Mouse (Mus musculus): ENCODE results near the gene E030018B13Rik. TPM values are rescaled to one million over a fixed set of nuclear protein-coding genes. Genes with fewer than 3 reads are reported as not detected.
A peak's percentile ranks its signal among the peaks of the same experiment; 100 is the strongest.

The E030018B13Rik gene
- total and polyA plus RNA-seq, 3 experiments: not detected

GRCm38 (mm10) chr7:63888674-63889073 lies 28.0 kb upstream of the E030018B13Rik start:
- no peak for ATAC-seq (ENCODE audit: extremely low read depth, insufficient number of reproducible peaks, low FRiP score, poor library complexity, severe bottlenecking)
- H3K36me3 ChIP-seq (replicated peaks): peaks cover 59% of the 10 kb centered on the region

GRCm38 (mm10) chr7:63889116-63889975 lies 27.3 kb upstream of the E030018B13Rik start:
- DNase-seq (ENCODE audit: low spot score) (no peak), ATAC-seq (ENCODE audit: extremely low read depth, insufficient number of reproducible peaks, low FRiP score, poor library complexity, severe bottlenecking) (no peak)
- TF ChIP-seq GATA2 (IDR thresholded peaks at IDR 0.05; ENCODE audit: borderline replicate concordance, low read depth, low read length) (no peak), POLR2AphosphoS5 (IDR thresholded peaks at IDR 0.05; ENCODE audit: insufficient replicate concordance, low read depth, low read length) (no peak)
- Histone ChIP-seq H3K27me3 (ENCODE audit: insufficient read depth, low read length) (no peaks in the 10 kb centered on the region), H3K36me3 (replicated peaks) (peaks cover 61% of the 10 kb centered on the region), H3K4me3 (ENCODE audit: low read depth, low read length) (no peak overlapping the region), H3K9me3 (replicated peaks) (no peaks in the 10 kb centered on the region), H3K4me1 (ENCODE audit: insufficient read depth, low read depth, low read length) (peaks cover 32% of the 10 kb centered on the region)

More at GRCm38 (mm10) chr7:63888674-63889073, 28.0 kb upstream of the E030018B13Rik start:
- peaks cover 29% of the 10 kb centered on the region for H3K4me1 ChIP-seq (ENCODE audit: insufficient read depth, low read depth, low read length)
- H3K4me3 ChIP-seq (ENCODE audit: low read depth, low read length): no peak overlapping the region
- H3K27me3 ChIP-seq (ENCODE audit: insufficient read depth, low read length): no peaks in the 10 kb centered on the region
- no peaks in the 10 kb centered on the region for H3K9me3 ChIP-seq (replicated peaks)
- no peak for TF ChIP-seq GATA2 (IDR thresholded peaks at IDR 0.05; ENCODE audit: borderline replicate concordance, low read depth, low read length)
- no peak for TF ChIP-seq POLR2AphosphoS5 (IDR thresholded peaks at IDR 0.05; ENCODE audit: insufficient replicate concordance, low read depth, low read length)
- no peak for TF ChIP-seq CTCF (IDR thresholded peaks at IDR 0.05; ENCODE audit: low read depth, low read length)
- no peak for TF ChIP-seq GATA1 (IDR thresholded peaks at IDR 0.05; ENCODE audit: borderline replicate concordance, low read length)
- DNase-seq (ENCODE audit: low spot score): no peak

GRCm38 (mm10) chr7:63891488-63892075 lies 25.1 kb upstream of the E030018B13Rik start:
- no peak overlapping the region for H3K4me3 ChIP-seq (ENCODE audit: low read depth, low read length)
- H3K36me3 ChIP-seq (replicated peaks): peaks cover 67% of the 10 kb centered on the region
- no peaks in the 10 kb centered on the region for H3K9me3 ChIP-seq (replicated peaks)
- DNase-seq (ENCODE audit: low spot score) (no peak), ATAC-seq (ENCODE audit: extremely low read depth, insufficient number of reproducible peaks, low FRiP score, poor library complexity, severe bottlenecking) (no peak)
- TF ChIP-seq TAL1 (conservative IDR thresholded peaks at IDR 0.05; ENCODE audit: low read depth, low read length): no peak
- no peak for TF ChIP-seq POLR2AphosphoS5 (IDR thresholded peaks at IDR 0.05; ENCODE audit: insufficient replicate concordance, low read depth, low read length)
- no peak for TF ChIP-seq GATA1 (IDR thresholded peaks at IDR 0.05; ENCODE audit: borderline replicate concordance, low read length)
- TF ChIP-seq CTCF (IDR thresholded peaks at IDR 0.05; ENCODE audit: low read depth, low read length): no peak
- no peak for TF ChIP-seq GATA2 (IDR thresholded peaks at IDR 0.05; ENCODE audit: borderline replicate concordance, low read depth, low read length)
- peaks cover 52% of the 10 kb centered on the region for H3K4me1 ChIP-seq (ENCODE audit: insufficient read depth, low read depth, low read length)
- H3K27me3 ChIP-seq (ENCODE audit: insufficient read depth, low read length): no peaks in the 10 kb centered on the region

GRCm38 (mm10) chr7:63893201-63893600 lies 23.5 kb upstream of the E030018B13Rik start:
- DNase-seq (ENCODE audit: low spot score) (no peak), ATAC-seq (ENCODE audit: extremely low read depth, insufficient number of reproducible peaks, low FRiP score, poor library complexity, severe bottlenecking) (no peak)
- peaks cover 3% of the 10 kb centered on the region; the same call in 1 of the 2 replicates for H3K27me3 ChIP-seq (ENCODE audit: insufficient read depth, low read length)
- H3K4me1 ChIP-seq (ENCODE audit: insufficient read depth, low read depth, low read length): peaks cover 61% of the 10 kb centered on the region
- H3K4me3 ChIP-seq (ENCODE audit: low read depth, low read length): no peak overlapping the region
- TF ChIP-seq POLR2AphosphoS5 (IDR thresholded peaks at IDR 0.05; ENCODE audit: insufficient replicate concordance, low read depth, low read length): no peak
- TF ChIP-seq GATA1 (IDR thresholded peaks at IDR 0.05; ENCODE audit: borderline replicate concordance, low read length): no peak
- no peak for TF ChIP-seq GATA2 (IDR thresholded peaks at IDR 0.05; ENCODE audit: borderline replicate concordance, low read depth, low read length)
- no peak for TF ChIP-seq TAL1 (conservative IDR thresholded peaks at IDR 0.05; ENCODE audit: low read depth, low read length)
- TF ChIP-seq CTCF (IDR thresholded peaks at IDR 0.05; ENCODE audit: low read depth, low read length): no peak
- no peaks in the 10 kb centered on the region for H3K9me3 ChIP-seq (replicated peaks)
- peaks cover 56% of the 10 kb centered on the region for H3K36me3 ChIP-seq (replicated peaks)

GRCm38 (mm10) chr7:63893729-63894128 lies 22.9 kb upstream of the E030018B13Rik start:
- peaks cover 55% of the 10 kb centered on the region for H3K36me3 ChIP-seq (replicated peaks)
- DNase-seq (ENCODE audit: low spot score) (no peak), ATAC-seq (ENCODE audit: extremely low read depth, insufficient number of reproducible peaks, low FRiP score, poor library complexity, severe bottlenecking) (no peak)
- H3K9me3 ChIP-seq (replicated peaks): no peaks in the 10 kb centered on the region
- TF ChIP-seq CTCF (IDR thresholded peaks at IDR 0.05; ENCODE audit: low read depth, low read length) (no peak), POLR2AphosphoS5 (IDR thresholded peaks at IDR 0.05; ENCODE audit: insufficient replicate concordance, low read depth, low read length) (no peak), GATA2 (IDR thresholded peaks at IDR 0.05; ENCODE audit: borderline replicate concordance, low read depth, low read length) (no peak), TAL1 (conservative IDR thresholded peaks at IDR 0.05; ENCODE audit: low read depth, low read length) (no peak), GATA1 (IDR thresholded peaks at IDR 0.05; ENCODE audit: borderline replicate concordance, low read length) (no peak)
- H3K4me1 ChIP-seq (ENCODE audit: insufficient read depth, low read depth, low read length): peaks cover 66% of the 10 kb centered on the region
- H3K27me3 ChIP-seq (ENCODE audit: insufficient read depth, low read length): peaks cover 4% of the 10 kb centered on the region; the same call in 1 of the 2 replicates
- no peak overlapping the region for H3K4me3 ChIP-seq (ENCODE audit: low read depth, low read length)

- Histone ChIP-seq H3K4me3 (ENCODE audit: low read depth, low read length) (no peak overlapping the region), H3K27me3 (ENCODE audit: insufficient read depth, low read length) (peaks cover 4% of the 10 kb centered on the region; the same call in 1 of the 2 replicates), H3K9me3 (replicated peaks) (no peaks in the 10 kb centered on the region), H3K36me3 (replicated peaks) (peaks cover 51% of the 10 kb centered on the region), H3K4me1 (ENCODE audit: insufficient read depth, low read depth, low read length) (peaks cover 69% of the 10 kb centered on the region)
- no peak for ATAC-seq (ENCODE audit: extremely low read depth, insufficient number of reproducible peaks, low FRiP score, poor library complexity, severe bottlenecking)
- DNase-seq (ENCODE audit: low spot score): no peak
- no peak for TF ChIP-seq POLR2AphosphoS5 (IDR thresholded peaks at IDR 0.05; ENCODE audit: insufficient replicate concordance, low read depth, low read length)
- no peak for TF ChIP-seq GATA2 (IDR thresholded peaks at IDR 0.05; ENCODE audit: borderline replicate concordance, low read depth, low read length)
- no peak for TF ChIP-seq GATA1 (IDR thresholded peaks at IDR 0.05; ENCODE audit: borderline replicate concordance, low read length)
- 0 out of 2 replicates have a peak, but pooled peaks have one; percentile 13 for TF ChIP-seq TAL1 (conservative IDR thresholded peaks at IDR 0.05; ENCODE audit: low read depth, low read length)
- TF ChIP-seq CTCF (IDR thresholded peaks at IDR 0.05; ENCODE audit: low read depth, low read length): no peak
Measured at GRCm38 (mm10) chr7:63894662-63895061, 22.0 kb upstream of the E030018B13Rik start.
